8 mouse cellular contexts compared by ENCODE assay signal in genomic region chr4:111626118-111626830, GRCm38 (mm10).
A peak's percentile ranks its signal among the peaks of the same experiment; 100 is the strongest.
DNase-seq lines count a peak whose midpoint lies in the region; ATAC-seq lines count a peak whose summit lies in the region.

No protein-coding gene starts in this region.

- ATAC-seq in midbrain, embryonic 11.5 days (ENCODE audit: low FRiP score): peak; percentile 82

- H3K27ac ChIP-seq in midbrain, embryonic 11.5 days (ENCODE audit: low read depth, low read length): no peak overlapping the region

- no peaks in the 10 kb centered on the region for H3K36me3 ChIP-seq in midbrain, embryonic 11.5 days (ENCODE audit: control insufficient read depth, insufficient read depth, low read length)

- DNase-seq in adrenal gland, adult 18-20 months (ENCODE audit: low spot score in 2 of 2): peak; percentile 65 to 71
- peak; percentile 84 to 85 for DNase-seq in cerebellum, postnatal 4 days (ENCODE audit: low spot score in 2 of 2)
- peak; percentile 26 for DNase-seq in gastrocnemius, adult 18-20 months (ENCODE audit: low spot score)
- peak; percentile 36 for DNase-seq in induced T-regulatory cell, adult 2 months (ENCODE audit: low read depth)
- peak; percentile 70 to 91 for DNase-seq in left cerebral cortex, adult 8-10 months (ENCODE audit: low spot score in 2 of 2)
- DNase-seq in midbrain, embryonic 11.5 days (ENCODE audit: low spot score, missing footprints): peak; percentile 95
- peak; percentile 19 for DNase-seq in spleen, adult 12 weeks (ENCODE audit: low spot score)
- DNase-seq in T-cell, adult 2 months (ENCODE audit: low spot score): no peak

- no peaks in the 10 kb centered on the region for H3K9me3 ChIP-seq in midbrain, embryonic 11.5 days (ENCODE audit: control insufficient read depth, low read length)

- no peak overlapping the region for H3K9ac ChIP-seq in midbrain, embryonic 11.5 days (ENCODE audit: low read length)

- no peak overlapping the region for H3K4me2 ChIP-seq in midbrain, embryonic 11.5 days

- H3K4me3 ChIP-seq in midbrain, embryonic 11.5 days (ENCODE audit: low read depth, low read length): no peak overlapping the region

- 42% methylated on average over 8 of the region's 8 CpGs for WGBS in midbrain, embryonic 11.5 days

- no peaks in the 10 kb centered on the region for H3K27me3 ChIP-seq in midbrain, embryonic 11.5 days (ENCODE audit: control insufficient read depth, insufficient read depth, low read length)

- H3K4me1 ChIP-seq in midbrain, embryonic 11.5 days (ENCODE audit: control insufficient read depth, insufficient read depth, low read length): no peaks in the 10 kb centered on the region
